Mouse (Mus musculus) liver, adult (tissue): ENCODE measurements around the gene Kazald1.

ENCODE experiments used
- GATA4 ChIP-seq: IDR thresholded peaks from 2 replicates; pipeline ENCODE4 v1.6.1; 2014; ENCODE audit warnings: mild to moderate bottlenecking, low read length; ENCODE audit not compliant: insufficient replicate concordance

Kazald1 gene

DNA sequence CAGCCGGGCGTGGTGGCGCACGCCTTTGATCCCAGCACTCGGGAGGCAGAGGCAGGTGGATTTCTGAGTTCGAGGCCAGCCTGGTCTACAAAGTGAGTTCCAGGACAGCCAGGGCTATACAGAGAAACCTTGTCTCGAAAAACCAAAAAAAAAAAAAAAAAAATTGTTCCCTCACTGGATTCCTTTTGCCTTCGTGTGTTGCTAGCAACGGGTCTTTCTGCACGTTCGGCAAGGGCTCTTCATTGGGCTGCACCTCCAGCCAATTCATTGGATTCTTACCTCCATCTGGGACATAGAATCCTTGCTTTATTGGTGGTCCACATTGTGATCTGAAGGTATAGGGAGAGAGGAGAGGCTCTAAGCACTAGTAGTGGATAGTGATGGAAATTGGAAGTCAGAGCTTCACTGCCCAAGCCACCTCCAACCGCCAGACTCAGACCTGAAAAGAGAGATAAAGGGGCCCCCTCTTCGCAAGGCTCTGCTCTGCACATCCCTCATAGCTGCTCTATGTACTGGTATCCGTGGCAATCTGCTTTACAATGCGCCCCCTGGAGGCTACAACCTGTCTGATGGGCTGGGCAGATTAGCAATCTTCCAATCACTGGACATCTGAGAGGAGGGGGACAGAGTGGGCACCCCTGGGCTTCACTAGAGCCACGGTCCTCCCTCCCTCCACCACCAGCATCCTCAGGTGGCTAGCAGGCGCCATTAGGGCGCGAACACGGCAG, 11.3 kb upstream of the Kazald1 start:
- peak; percentile 37; the same call in 1 of the 2 replicates for TF ChIP-seq GATA4

DNA sequence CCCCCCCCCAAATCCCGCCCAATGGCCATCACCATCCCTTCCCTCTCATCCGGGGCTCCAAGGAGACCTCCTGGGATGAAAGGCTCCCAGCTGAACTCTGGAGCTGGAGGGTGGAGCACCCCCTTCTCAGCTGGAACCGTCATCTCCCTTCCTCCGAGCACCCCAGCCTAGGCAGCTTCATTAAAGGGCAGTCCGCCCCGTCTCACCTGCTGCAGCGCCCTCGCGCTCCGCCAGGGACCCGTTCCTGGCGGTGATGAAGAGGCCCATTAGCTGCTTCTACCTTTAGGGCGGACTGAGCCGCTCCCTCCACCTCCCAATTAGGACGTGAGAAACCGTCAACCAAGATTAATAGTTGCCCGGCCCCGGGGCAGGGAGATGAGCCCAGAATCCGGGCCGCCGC, 9.8 kb upstream of the Kazald1 start:
- TF ChIP-seq GATA4, result no peak

DNA sequence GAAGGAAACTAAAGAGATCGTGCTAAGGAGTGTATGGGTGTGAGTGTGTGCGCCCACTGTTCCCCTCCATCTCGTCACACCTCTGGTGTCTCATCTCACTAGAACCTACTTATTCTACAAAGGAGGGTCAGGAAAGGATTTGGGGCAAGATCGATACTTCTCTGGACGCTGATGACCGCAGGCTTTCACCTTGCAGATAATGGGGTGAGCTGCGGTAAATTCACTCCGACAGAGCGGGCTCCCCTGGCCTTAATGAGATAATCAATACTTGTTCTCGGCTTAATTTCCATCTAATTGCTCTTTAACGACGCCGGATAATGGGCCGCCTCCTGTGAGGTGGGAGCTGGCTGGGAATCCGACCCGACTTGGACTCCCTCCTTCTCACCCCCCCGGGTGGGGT, 7.9 kb upstream of the Kazald1 start:
- TF ChIP-seq GATA4, result no peak

DNA sequence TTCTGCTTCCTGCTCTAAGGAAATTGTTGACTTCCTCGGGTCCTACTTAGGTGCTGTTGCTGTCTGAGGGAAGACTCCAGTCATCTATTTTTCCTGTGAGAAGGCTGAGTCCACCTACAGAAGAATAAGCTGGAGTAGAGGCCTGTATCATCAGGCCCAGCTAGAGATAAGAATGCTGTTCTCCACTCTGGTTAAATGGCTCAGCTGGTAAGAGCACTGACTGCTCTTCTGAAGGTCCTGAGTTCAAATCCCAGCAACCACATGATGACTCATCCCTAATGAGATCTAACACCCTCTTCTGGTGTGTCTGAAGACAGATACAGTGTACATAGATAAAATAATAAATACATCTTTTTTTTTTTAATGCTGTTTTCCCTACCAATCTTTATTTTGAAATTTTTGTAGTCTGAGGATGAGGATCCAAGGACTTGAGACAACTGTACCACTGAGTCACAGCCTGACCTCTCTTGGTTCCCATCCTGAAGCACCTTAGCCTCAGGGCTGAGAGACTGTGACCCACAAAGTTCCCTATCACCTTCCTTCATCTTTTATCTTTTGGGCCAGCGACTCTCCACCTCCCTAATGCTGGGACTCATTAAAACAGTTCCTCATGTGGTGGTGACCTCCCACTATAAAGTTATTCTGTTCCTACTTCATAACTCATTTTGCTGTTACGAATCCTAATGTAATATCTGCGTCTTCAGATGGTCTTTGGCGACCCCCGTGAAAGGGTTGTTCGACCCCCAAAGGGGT, 7.1 kb upstream of the Kazald1 start:
- TF ChIP-seq GATA4, result no peak

DNA sequence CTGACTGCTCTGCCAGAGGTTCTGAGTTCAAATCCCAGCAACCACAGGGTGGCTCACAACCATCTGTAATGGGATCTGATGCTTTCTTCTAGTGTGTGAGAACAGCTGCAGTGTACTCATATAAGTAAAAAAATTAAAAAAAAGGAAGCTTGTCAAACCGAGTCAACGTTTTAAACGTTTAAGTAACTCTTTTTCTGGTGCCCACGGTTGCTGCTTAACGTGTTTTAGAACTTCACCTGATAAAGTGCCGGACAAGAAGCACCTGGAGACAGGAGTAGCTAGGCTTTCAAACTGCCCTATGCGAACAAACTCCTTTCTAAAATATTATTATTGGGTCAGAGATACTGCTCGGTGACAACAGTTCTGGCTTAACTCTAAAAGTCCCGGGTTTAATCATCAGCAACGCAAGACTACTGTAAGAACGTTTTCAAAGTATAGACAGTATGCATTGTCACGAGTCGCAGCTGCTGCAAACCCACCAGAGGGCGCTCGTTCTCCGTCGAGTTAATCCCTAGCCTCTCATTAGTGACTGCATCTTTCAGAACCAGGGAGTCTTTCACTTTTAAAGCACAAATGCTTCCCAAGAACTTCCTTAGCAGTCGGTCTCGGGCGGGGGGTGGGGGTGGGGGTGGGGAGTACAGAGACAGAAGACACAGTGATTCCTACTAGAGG, 1.0 kb upstream of the Kazald1 start:
- TF ChIP-seq GATA4, result no peak

DNA sequence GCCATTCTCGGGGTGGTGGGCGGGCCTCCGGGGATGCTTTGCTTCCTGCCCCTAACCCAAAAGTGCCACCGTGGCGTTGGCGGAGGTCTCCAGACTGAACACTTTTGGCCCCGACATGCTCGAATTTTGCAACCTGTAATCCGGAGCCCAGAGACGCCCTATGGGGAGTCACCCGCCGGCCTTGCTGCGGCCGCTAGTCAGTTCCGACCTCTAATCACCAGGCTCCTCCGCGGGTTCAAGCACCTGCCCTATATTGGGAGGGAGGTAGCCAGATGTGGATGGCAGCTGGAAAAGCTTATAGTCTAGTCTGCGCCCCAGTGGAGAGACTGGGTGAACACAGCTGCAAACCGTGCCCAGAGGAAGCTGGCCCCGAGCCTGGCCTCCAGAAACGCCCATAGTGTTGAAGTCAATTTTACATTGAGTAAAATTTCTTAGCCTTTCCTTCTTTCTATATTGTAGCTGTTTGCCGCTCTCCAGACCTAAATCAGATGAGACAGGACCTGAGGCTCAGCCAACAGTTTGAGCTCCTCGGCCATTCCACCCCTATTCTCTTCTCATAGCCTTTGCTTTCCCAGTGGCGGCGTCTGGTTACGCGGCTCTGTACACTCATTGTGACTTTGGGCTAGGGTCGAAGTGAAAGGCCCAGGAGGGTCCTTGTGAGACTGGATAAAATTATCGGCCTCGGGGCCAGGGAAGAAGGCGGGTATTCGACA, 438 bp downstream of the Kazald1 start:
- no peak for TF ChIP-seq GATA4

DNA sequence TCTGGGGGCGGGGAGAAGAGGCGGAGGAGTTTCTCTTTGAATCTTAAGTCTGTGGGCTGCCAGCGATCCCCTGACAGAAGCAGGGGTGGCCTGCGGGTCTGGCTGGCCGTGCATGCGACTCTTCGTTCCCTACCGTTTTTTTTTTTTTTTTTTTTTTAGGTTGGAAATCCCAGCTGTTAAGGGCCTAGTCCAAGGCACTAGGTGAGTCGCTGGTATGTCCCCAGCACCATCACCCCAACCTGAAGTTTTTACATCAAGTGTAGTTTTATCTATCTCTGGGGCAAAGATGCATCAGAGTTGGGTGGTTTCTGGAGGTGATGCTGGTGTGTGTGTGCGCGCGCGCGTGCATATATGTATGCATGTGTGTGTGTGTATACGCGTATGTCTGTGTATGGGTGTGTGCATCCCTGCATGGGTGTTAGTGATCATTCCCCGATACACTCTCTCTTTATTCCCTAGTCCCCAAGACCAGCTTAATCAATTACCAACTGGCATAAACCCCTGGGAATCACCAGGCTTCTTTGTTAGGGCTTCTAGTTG, 1.1 kb downstream of the Kazald1 start:
- no peak for TF ChIP-seq GATA4

DNA sequence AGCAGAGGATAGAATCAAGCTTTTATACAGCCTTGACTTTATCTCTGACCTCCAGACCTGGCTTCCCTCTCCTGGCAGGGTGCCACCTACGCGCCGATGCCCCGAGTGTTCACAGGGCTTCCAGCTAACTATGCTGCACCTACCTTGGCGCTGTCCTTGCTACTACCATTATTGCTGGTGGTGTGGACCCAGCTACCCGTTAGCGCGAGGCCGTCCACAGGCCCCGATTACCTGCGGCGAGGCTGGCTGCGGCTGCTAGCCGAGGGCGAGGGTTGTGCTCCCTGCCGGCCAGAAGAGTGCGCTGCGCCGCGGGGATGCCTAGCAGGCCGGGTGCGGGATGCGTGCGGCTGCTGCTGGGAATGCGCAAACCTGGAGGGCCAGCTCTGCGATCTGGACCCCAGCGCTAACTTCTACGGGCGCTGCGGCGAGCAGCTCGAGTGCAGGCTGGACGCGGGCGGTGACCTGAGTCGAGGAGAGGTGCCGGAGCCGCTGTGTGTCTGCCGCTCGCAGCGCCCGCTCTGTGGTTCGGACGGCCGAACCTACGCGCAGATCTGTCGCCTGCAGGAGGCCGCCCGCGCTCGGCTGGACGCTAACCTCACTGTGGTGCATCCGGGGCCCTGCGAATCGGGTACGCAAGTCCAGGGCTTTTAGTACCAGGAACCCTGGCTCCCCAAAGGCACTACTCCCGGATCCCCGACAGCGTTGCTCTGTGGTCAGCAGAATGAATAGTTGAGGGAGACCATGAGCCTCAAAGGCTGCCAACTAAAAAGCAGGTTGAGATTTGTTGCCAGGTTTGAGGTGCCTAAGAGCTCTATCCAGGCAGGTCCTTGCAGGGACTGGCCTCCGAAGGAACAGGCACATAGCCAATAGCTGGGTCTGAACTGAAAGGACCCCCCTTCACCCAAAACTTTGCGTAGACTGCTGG, 1.8 kb downstream of the Kazald1 start:
- no peak for TF ChIP-seq GATA4

DNA sequence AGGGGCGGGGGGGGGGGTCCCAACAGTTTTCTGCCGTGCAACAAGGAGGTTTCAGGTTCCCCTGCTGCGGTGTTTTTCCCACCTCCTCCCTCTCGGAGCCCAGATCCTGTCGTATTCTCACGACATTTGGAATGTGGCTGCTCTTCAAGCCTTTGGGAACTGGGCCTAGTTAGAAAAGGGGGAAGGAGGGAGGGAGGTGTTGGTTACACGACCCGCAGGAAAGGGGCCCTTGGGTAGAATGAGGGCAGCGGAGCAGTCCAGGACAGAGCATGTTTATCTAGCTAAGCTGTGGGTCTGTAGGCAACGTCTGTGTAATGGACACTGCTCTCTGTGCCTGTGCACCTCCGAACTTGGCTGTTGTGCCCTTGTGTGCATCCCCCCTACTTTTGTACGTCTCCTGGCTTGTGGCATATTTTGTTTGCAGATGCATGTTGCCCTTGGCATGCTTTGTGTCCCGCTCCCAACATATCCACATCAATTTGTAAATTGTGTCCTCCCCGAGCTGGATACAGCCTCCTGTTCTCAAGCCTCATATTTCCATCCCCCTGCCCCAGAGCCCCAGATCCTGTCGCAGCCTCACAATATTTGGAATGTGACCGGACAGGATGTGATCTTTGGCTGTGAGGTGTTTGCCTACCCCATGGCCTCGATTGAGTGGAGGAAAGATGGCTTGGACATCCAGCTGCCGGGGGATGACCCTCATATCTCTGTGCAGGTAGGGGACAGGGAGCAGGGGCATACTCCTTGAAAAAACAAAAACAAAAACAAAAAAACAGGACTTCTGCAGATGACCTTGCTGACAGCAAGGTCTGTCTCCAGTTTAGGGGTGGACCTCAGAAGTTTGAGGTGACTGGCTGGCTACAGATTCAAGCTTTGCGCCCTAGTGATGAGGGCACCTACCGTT, 3.0 kb downstream of the Kazald1 start:
- TF ChIP-seq GATA4, result no peak

DNA sequence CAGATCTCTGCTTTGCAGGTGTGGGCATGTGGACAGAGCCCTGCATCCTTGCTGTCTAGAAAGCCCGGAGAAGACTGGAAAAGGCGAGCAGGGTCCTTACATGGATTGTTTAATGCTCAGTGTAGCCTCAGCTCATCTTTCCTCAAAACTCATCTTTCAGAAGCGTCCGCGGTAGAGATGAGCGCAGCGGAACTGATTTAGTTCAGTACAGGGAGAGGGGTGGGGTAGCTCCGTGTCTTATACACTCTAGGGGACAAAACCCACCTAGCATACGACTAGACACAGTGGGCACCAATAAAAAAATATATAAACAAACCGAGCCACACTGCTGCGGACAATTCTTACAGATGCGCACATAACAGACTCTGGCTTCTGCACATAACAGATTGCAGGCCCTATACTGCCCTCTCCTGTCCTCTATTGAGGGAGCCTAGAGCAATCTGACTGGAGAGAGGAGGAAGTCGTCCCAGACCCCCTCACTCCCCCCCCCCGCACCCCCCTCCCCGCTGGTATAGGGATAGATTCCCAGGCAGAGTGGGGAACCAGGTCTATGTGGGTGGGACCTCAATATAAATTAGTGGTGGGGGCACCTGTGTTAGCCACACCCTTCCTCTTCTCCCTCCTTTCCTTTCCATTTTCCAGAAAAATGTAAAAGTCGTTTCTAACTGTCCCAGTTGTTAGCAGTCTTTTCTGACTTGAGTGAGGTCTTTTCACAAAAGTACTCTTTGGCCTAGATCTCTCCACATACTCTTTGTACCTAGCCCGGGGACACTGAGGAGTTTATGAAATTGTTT, 4.1 kb downstream of the Kazald1 start:
- TF ChIP-seq GATA4, result no peak

DNA sequence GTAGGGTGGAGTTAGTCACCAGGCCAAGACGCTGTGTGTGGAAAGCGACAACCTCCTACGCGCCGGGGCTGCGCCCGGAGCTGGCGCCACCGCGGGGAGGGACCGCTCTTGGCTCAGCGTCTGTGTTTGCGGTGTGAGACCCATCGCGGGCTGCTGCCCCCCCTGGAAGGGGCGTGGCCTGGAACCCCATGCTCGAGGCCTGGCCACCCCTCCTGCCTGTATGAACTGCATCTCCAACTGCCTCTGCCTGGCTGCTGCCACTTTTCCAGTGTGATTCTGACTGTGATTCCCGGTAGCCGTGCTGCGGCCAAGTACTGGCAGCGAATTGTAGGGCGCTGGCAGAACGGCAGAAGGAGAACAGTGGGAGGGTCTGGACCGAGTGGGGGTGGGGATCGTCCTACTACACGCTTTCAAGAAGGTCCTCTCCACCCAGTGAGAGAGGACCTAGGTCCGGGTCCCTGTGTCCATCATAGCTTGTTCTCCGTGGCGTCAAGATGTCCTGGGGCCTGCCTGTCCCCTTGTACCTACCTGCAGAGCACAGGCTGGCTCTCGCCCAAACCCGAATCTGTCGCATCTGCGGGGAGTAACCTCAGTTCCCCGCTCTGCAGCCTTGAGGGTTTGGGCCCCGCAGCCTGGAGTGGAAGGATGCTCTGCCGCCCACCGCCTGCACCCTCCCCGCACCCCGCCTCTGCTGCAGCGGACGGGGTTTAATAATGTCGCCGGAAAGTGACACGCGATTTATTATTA, 4.9 kb downstream of the Kazald1 start:
- no peak for TF ChIP-seq GATA4

DNA sequence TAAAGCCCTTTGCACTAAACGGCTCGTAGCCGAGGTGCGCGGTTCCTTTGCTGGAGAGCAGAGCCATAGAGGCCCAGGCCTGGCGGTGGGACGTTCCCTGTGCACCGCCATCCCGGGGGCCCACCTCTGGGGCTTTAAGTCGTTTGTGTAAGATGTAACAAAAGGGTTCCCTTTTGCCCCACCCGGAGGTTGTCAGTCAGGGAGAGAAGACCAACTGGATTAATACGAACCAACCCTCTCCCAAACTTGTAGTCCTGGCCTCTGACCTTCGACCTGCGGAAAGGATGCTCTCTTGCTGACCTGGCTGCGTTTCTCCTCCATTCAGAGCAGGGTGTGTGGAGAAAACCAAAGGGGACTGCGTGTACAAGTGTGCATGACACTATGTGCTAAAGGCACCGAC, 5.7 kb downstream of the Kazald1 start:
- TF ChIP-seq GATA4, result no peak
